In the genomic region with DNA sequence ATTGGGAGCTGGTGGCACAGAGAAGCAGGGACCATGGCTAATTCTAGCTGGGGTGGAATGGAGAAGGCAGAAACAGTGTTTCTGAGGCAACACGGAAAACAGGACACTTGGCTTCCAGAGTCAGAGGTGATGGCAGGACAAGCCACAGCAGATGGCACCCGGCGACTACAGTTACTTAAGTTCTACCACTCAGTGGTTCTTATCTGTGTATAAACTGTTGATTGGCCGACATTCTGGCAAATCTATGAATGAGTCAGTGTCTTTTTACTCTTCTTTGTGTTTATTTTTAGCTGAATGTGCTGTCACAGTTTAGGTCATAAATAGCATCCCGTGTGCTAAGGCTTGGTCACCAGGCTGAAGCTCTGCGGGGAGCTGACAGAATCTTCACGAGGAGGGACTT, we compare ENCODE assay signal across 11 mouse cellular contexts. TPM values are rescaled to one million over a fixed set of nuclear protein-coding genes. Genes with fewer than 3 reads are reported as not detected.
A peak's percentile ranks its signal among the peaks of the same experiment; 100 is the strongest.
DNase-seq lines count a peak whose midpoint lies in the region; TF ChIP-seq lines count a peak whose summit lies in the region.
"Had no signal": no experiment of that assay in that cellular context is flagged by ENCODE, and none has a peak within 500 bp of the region (broad histone marks: within the 10 kb centered on the region; RNA-seq: fewer than 3 reads in every experiment).

No protein-coding gene starts in this region.

- H3K27me3 ChIP-seq in small intestine, adult 2 months (ENCODE audit: control insufficient read depth, insufficient read depth, low read length): no peaks in the 10 kb centered on the region

- peaks cover 15% of the 10 kb centered on the region; the same call in 1 of the 2 replicates for H3K4me1 ChIP-seq in small intestine, adult 2 months (ENCODE audit: control insufficient read depth, insufficient read depth, insufficient read length, low read length)
- H3K4me1 ChIP-seq: liver, embryonic 15.5 days had no signal

- H3K36me3 ChIP-seq in small intestine, adult 2 months (ENCODE audit: control insufficient read depth, insufficient read depth, low read length): no peaks in the 10 kb centered on the region
- H3K36me3 ChIP-seq: liver, embryonic 15.5 days had no signal

- no peak overlapping the region for H3K4me3 ChIP-seq in small intestine, adult 2 months (ENCODE audit: low read depth, low read length)
- H3K4me3 ChIP-seq: liver, embryonic 15.5 days had no signal

- peak; percentile 19 to 64 for DNase-seq in left cerebral cortex, postnatal 14 days (ENCODE audit: low spot score in 2 of 2)
- DNase-seq in left cerebral cortex, postnatal 10 days (ENCODE audit: extremely low spot score in 1 of 2, low spot score in 2 of 2): no peak
- peak; percentile 82 for DNase-seq in brain, adult 2 months (ENCODE audit: low read depth, low spot score)
- DNase-seq in heart, postnatal 4 days: peak; percentile 43
- no peak for DNase-seq in urinary bladder, postnatal 36 days (ENCODE audit: low spot score in 2 of 2)
- no peak for DNase-seq in urinary bladder, postnatal 10 days (ENCODE audit: low spot score)
- DNase-seq: thymus, postnatal 36 days had no signal

- intact Hi-C loops in left cerebral cortex, postnatal 14 days (cut with DNase I): no loop called here
- intact Hi-C loops in left cerebral cortex, postnatal 10 days (cut with DNase I): no loop called here

- 36% methylated on average over 7 of the region's 7 CpGs for WGBS in small intestine, adult 2 months

- TF ChIP-seq POLR2A in small intestine, adult 2 months (IDR thresholded peaks at IDR 0.05; ENCODE audit: low read depth, low read length): no peak

- no peak for TF ChIP-seq CTCF in small intestine, adult 2 months (IDR thresholded peaks at IDR 0.05; ENCODE audit: extremely low read depth, insufficient read length, insufficient replicate concordance, low read depth, low read length)

- H3K27ac ChIP-seq in small intestine, adult 2 months (ENCODE audit: insufficient read depth, low read depth, low read length): peak overlapping the region; percentile 89
- H3K27ac ChIP-seq: liver, embryonic 15.5 days had no signal

RNA-seq across cellular contexts. Expression of a gene that starts 10.3 kb away (rescaled TPM):
- 10 to 100 TPM; 63.4 to 64.6 TPM for total RNA-seq in left cerebral cortex, postnatal 14 days (2021)
- 10 to 100 TPM; 70.3 to 75.0 TPM for total RNA-seq in left cerebral cortex, postnatal 10 days (2021)
- total RNA-seq in heart, postnatal 4 days (2021): 10 to 100 TPM; 66.0 to 66.4 TPM
- 16.3 and 16.4 TPM in 2 replicates for polyA plus RNA-seq in small intestine, adult 2 months (2012; rRNA removed)

RNA-seq across cellular contexts. Expression of a gene that starts 44.8 kb away (rescaled TPM):
- not detected for total RNA-seq in left cerebral cortex, postnatal 14 days (2021)
- not detected for total RNA-seq in left cerebral cortex, postnatal 10 days (2021)
- under 1 TPM in 1 of 2 experiments, not detected in 1; 0.59 TPM for total RNA-seq in heart, postnatal 4 days (2021)
- polyA plus RNA-seq in small intestine, adult 2 months (2012; rRNA removed): 0.29 and 8.4 TPM in 2 replicates
- total RNA-seq: common myeloid progenitor, adult 5-6 weeks; layer of hippocampus, postnatal 10 days had no signal
- polyA plus RNA-seq: liver, embryonic 15.5 days had no signal

Comparison
In these comparisons a context has a peak if more than half of its experiments do, and no peak if none do; other contexts are left out.
1. DNase-seq: peak in left cerebral cortex, postnatal 14 days (2 of 2), brain, adult 2 months (single experiment) and heart, postnatal 4 days (single experiment); none in left cerebral cortex, postnatal 10 days (0 of 2), urinary bladder, postnatal 36 days (0 of 2) and urinary bladder, postnatal 10 days (single experiment).